Mouse (Mus musculus) heart, embryonic 11.5 days (tissue): ENCODE measurements around the gene Zkscan16. TPM values are rescaled to one million over a fixed set of nuclear protein-coding genes. Genes with fewer than 3 reads are reported as not detected.

Experiments
- ATAC-seq: fragments of 200-750 bp; cut with Nextera tagmentation; replicated peaks from 2 replicates; pipeline ENCODE4 v1.8.0; 2017; ENCODE audit warnings: moderate library complexity; ENCODE audit not compliant: insufficient number of reproducible peaks, low FRiP score, low TSS enrichment
- H3K27ac ChIP-seq: fragments of 300-500 bp; sonication (generic); 2 replicates; pipeline ENCODE4 v1.5.1; 2014; ENCODE audit warnings: mild to moderate bottlenecking, low read depth, low read length
- H3K27me3 ChIP-seq: fragments of 300-500 bp; sonication (generic); 2 replicates; pipeline ENCODE4 v1.6.1; 2014; ENCODE audit warnings: mild to moderate bottlenecking, low read length, mixed read lengths; ENCODE audit not compliant: control insufficient read depth, insufficient read depth
- H3K36me3 ChIP-seq: fragments of 300-500 bp; sonication (generic); 2 replicates; pipeline ENCODE4 v1.6.1; 2014; ENCODE audit warnings: mild to moderate bottlenecking, low read length, moderate library complexity, mixed read lengths; ENCODE audit not compliant: control insufficient read depth, insufficient read depth
- H3K4me1 ChIP-seq: fragments of 300-500 bp; sonication (generic); 2 replicates; pipeline ENCODE4 v1.6.1; 2014; ENCODE audit warnings: low read length; ENCODE audit not compliant: control insufficient read depth, insufficient read depth
- H3K4me2 ChIP-seq: fragments of 300-500 bp; sonication (generic); 2 replicates; pipeline ENCODE4 v1.6.1; 2014; ENCODE audit warnings: mild to moderate bottlenecking, moderate library complexity
- H3K4me3 ChIP-seq: fragments of 300-500 bp; sonication (generic); 2 replicates; pipeline ENCODE4 v1.5.1; 2014; ENCODE audit warnings: low read depth, low read length
- H3K9ac ChIP-seq: fragments of 300-500 bp; sonication (generic); 2 replicates; pipeline ENCODE4 v1.6.1; 2014; ENCODE audit warnings: mild to moderate bottlenecking, low read depth, low read length, moderate library complexity
- H3K9me3 ChIP-seq: fragments of 300-500 bp; sonication (generic); replicated peaks from 2 replicates; pipeline ENCODE4 v1.6.1; 2016; ENCODE audit warnings: low read length; ENCODE audit not compliant: control insufficient read depth
- WGBS: fragments of 180-500 bp; shearing (Covaris S2); extraction: QIAGEN DNeasy Blood & Tissue Kit; methylation state at CpG from one replicate; pipeline ENCODE4 v1.1.7; 2014; ENCODE audit not compliant: insufficient replicate concordance; 5-methylcytosine and 5-hydroxymethylcytosine counted together
- polyA plus RNA-seq: library from polyadenylated mRNA; unstranded; fragments of >200 nt; fragmentation: Nextera tagmentation; extraction: Ambion mirVana; gene quantifications from 2 replicates; pipeline ENCODE4 v1.2.1, GENCODE M21; 2014

Gene Zkscan16
- polyA plus RNA-seq, 1 experiment from 2014 or later: 0.20 TPM

- Histone ChIP-seq H3K9me3 (no peaks in the 10 kb centered on the region), H3K4me2 (peak within 1 kb of the TSS; percentile 95), H3K9ac (peak within 1 kb of the TSS; percentile 53), H3K4me3 (peak within 1 kb of the TSS; percentile 68), H3K36me3 (no peaks in the 10 kb centered on the region), H3K4me1 (0 out of 2 replicates have a peak, but pooled peaks cover 5% of the 10 kb centered on the region), H3K27me3 (0 out of 2 replicates have a peak, but pooled peaks cover 4% of the 10 kb centered on the region), H3K27ac (no peak within 1 kb of the TSS)
- ATAC-seq: peak; percentile 72
- 1% methylated on average over 28 of the region's 28 CpGs for WGBS
Observed at GRCm38 (mm10) chr4:58986540-58987190, 43.2 kb downstream of the Zkscan16 start, which contains the start of gene Ptgr1. Gene Ptgr1 (minus strand): TSS chr4:58987119.

- Histone ChIP-seq H3K4me3 (no peak overlapping the region), H3K4me2 (no peak overlapping the region), H3K36me3 (no peaks in the 10 kb centered on the region), H3K4me1 (0 out of 2 replicates have a peak, but pooled peaks cover 9% of the 10 kb centered on the region), H3K9ac (no peak overlapping the region), H3K9me3 (no peaks in the 10 kb centered on the region), H3K27ac (no peak overlapping the region), H3K27me3 (0 out of 2 replicates have a peak, but pooled peaks cover 4% of the 10 kb centered on the region)
- WGBS: 77% methylated on average over 7 of the region's 7 CpGs
- no peak for ATAC-seq
Observed at GRCm38 (mm10) chr4:58989303-58989898, 46.0 kb downstream of the Zkscan16 start.

- Histone ChIP-seq H3K27ac (no peak overlapping the region), H3K9ac (no peak overlapping the region), H3K4me3 (no peak overlapping the region), H3K9me3 (no peaks in the 10 kb centered on the region), H3K4me1 (peaks cover 12% of the 10 kb centered on the region; the same call in 1 of the 2 replicates), H3K27me3 (0 out of 2 replicates have a peak, but pooled peaks cover 4% of the 10 kb centered on the region), H3K36me3 (no peaks in the 10 kb centered on the region), H3K4me2 (no peak overlapping the region)
- ATAC-seq: no peak
- WGBS: 79% methylated on average over 17 of the region's 17 CpGs
Observed at GRCm38 (mm10) chr4:58990609-58991434, 47.4 kb downstream of the Zkscan16 start.

GRCm38 (mm10) chr4:58992195-58992594 is 48.8 kb downstream of the Zkscan16 start:
- no peak overlapping the region for H3K27ac ChIP-seq
- no peak overlapping the region for H3K4me2 ChIP-seq
- H3K4me3 ChIP-seq: no peak overlapping the region
- H3K27me3 ChIP-seq: 0 out of 2 replicates have a peak, but pooled peaks cover 4% of the 10 kb centered on the region
- no peak overlapping the region for H3K9ac ChIP-seq
- ATAC-seq: no peak
- WGBS: 39% methylated on average over 5 of the region's 5 CpGs
- H3K4me1 ChIP-seq: peaks cover 9% of the 10 kb centered on the region; the same call in 1 of the 2 replicates
- no peaks in the 10 kb centered on the region for H3K9me3 ChIP-seq
- no peaks in the 10 kb centered on the region for H3K36me3 ChIP-seq

DNA sequence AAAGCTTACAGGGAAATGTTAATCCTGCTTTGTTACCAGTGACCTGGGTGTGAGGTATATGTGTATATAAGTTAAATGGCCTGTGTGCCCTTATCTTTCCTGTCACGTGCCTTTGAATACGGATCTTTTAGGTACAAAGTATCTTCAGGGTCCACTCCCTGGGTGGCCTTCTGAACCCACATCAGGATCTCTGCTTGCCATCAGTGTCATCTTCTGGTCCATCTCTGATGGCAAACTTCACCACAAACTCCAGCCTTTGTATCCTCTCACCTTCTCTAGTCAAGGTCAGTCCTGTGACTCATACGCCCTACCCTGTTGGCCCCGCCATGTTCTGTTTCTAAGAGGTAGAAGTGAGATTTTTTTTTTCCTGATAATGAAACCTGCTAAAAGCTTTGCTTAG is 51.3 kb downstream of the Zkscan16 start, which contains the start of gene Dnajc25:
TSS of gene Dnajc25 (plus strand) at position 301 of the 400 bp plus-strand sequence.
- H3K4me3 ChIP-seq: no peak within 1 kb of the TSS
- peaks cover 10% of the 10 kb centered on the region; the same call in 1 of the 2 replicates for H3K4me1 ChIP-seq
- H3K27ac ChIP-seq: no peak within 1 kb of the TSS
- WGBS: 73% methylated on average over 4 of the region's 4 CpGs
- H3K9me3 ChIP-seq: no peaks in the 10 kb centered on the region
- H3K27me3 ChIP-seq: no peaks in the 10 kb centered on the region
- H3K9ac ChIP-seq: no peak within 1 kb of the TSS
- no peak within 1 kb of the TSS for H3K4me2 ChIP-seq
- ATAC-seq: no peak
- no peaks in the 10 kb centered on the region for H3K36me3 ChIP-seq

GRCm38 (mm10) chr4:58995251-58995693 is 51.8 kb downstream of the Zkscan16 start:
- no peak overlapping the region for H3K27ac ChIP-seq
- no peaks in the 10 kb centered on the region for H3K9me3 ChIP-seq
- no peak for ATAC-seq
- 52% methylated on average over 8 of the region's 8 CpGs for WGBS
- no peak overlapping the region for H3K4me3 ChIP-seq
- no peak overlapping the region for H3K9ac ChIP-seq
- no peaks in the 10 kb centered on the region for H3K27me3 ChIP-seq
- no peaks in the 10 kb centered on the region for H3K36me3 ChIP-seq
- peaks cover 10% of the 10 kb centered on the region; the same call in 1 of the 2 replicates for H3K4me1 ChIP-seq
- H3K4me2 ChIP-seq: no peak overlapping the region

- no peak overlapping the region for H3K4me2 ChIP-seq
- no peak overlapping the region for H3K9ac ChIP-seq
- no peaks in the 10 kb centered on the region for H3K9me3 ChIP-seq
- peaks cover 10% of the 10 kb centered on the region; the same call in 1 of the 2 replicates for H3K4me1 ChIP-seq
- no peaks in the 10 kb centered on the region for H3K27me3 ChIP-seq
- no peak overlapping the region for H3K4me3 ChIP-seq
- H3K27ac ChIP-seq: no peak overlapping the region
- no peaks in the 10 kb centered on the region for H3K36me3 ChIP-seq
- no peak for ATAC-seq
- WGBS: 48% methylated on average over 5 of the region's 5 CpGs
Observed at GRCm38 (mm10) chr4:58997081-58997480, 53.7 kb downstream of the Zkscan16 start.

DNA sequence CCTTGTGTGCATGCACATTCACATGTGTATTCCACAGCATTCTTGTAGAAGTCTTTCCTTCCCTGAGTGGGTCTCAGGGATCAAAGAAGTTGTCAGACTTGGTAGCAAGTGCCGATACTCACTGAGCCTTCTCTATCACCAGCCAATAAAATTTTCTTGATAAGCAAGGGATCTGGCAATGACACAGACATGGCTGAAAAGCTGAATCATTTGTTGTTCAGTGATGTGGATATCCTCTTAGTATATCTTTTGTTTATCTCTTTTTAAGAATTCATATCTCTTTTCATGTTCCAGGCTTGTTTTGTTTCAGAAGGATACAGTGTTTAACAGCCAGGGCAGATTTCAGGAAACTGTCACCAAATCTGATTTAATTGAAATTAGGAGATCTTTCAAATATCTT is 55.3 kb downstream of the Zkscan16 start:
- no peak overlapping the region for H3K4me3 ChIP-seq
- H3K4me2 ChIP-seq: no peak overlapping the region
- WGBS: 73% methylated on average over 1 of the region's 1 CpGs
- H3K9me3 ChIP-seq: no peaks in the 10 kb centered on the region
- H3K9ac ChIP-seq: no peak overlapping the region
- H3K4me1 ChIP-seq: peaks cover 9% of the 10 kb centered on the region; the same call in 1 of the 2 replicates
- H3K27ac ChIP-seq: no peak overlapping the region
- no peaks in the 10 kb centered on the region for H3K36me3 ChIP-seq
- no peaks in the 10 kb centered on the region for H3K27me3 ChIP-seq
- no peak for ATAC-seq
